Mouse (Mus musculus): ENCODE measurements around the gene Gm49450. TPM values are rescaled to one million over a fixed set of nuclear protein-coding genes. Genes with fewer than 3 reads are reported as not detected.
"Not testable (repeated sequence)": the region's sequence is repeated elsewhere in the genome, so short reads cannot be mapped to it uniquely, and the experiment has no call there.

Gm49450 gene
- polyA plus RNA-seq, 1 experiment from 2014 or later = not detected

- Histone ChIP-seq H3K27me3 (ENCODE audit: control insufficient read depth, insufficient read depth, low read length) (no peaks in the 10 kb centered on the region), H3K4me2 (replicated peaks; ENCODE audit: low read depth) (peak overlapping the region; percentile 55), H3K27ac (replicated peaks) (peak overlapping the region; percentile 92), H3K4me1 (replicated peaks; ENCODE audit: control insufficient read depth, insufficient read depth) (no peaks in the 10 kb centered on the region), H3K36me3 (ENCODE audit: control insufficient read depth, insufficient read depth, low read length) (no peaks in the 10 kb centered on the region; the same call in 1 of the 2 replicates), H3K4me3 (ENCODE audit: low read depth, low read length) (peak overlapping the region; percentile 77), H3K9ac (ENCODE audit: low read length) (peak overlapping the region; percentile 89), H3K9me3 (ENCODE audit: control insufficient read depth, low read length) (no peaks in the 10 kb centered on the region)
- DNase-seq (ENCODE audit: low spot score) (peak; percentile 71), ATAC-seq (ENCODE audit: low FRiP score, low TSS enrichment) (peak; percentile 72)
- peak; percentile 61 for TF ChIP-seq CTCF (IDR thresholded peaks at IDR 0.05; ENCODE audit: low read depth)
- TF ChIP-seq EP300 (optimal IDR thresholded peaks at IDR 0.05) = peak; percentile 24
- under 1% methylated on average over 41 of the region's 41 CpGs for WGBS
Observed at GRCm38 (mm10) chr15:98952751-98953400, 475 bp downstream of the Gm49450 start.

GRCm38 (mm10) chr15:98952063-98952455, 1.3 kb downstream of the Gm49450 start:
- no peaks in the 10 kb centered on the region for H3K4me1 ChIP-seq (replicated peaks; ENCODE audit: control insufficient read depth, insufficient read depth)
- TF ChIP-seq CTCF (IDR thresholded peaks at IDR 0.05; ENCODE audit: low read depth) (no peak), EP300 (optimal IDR thresholded peaks at IDR 0.05) (no peak)
- peak overlapping the region; percentile 77 for H3K4me3 ChIP-seq (ENCODE audit: low read depth, low read length)
- no peaks in the 10 kb centered on the region for H3K9me3 ChIP-seq (ENCODE audit: control insufficient read depth, low read length)
- no peak for DNase-seq (ENCODE audit: low spot score)
- peak overlapping the region; percentile 26; the same call in 1 of the 2 replicates for H3K27ac ChIP-seq (replicated peaks)
- no peaks in the 10 kb centered on the region; the same call in 1 of the 2 replicates for H3K36me3 ChIP-seq (ENCODE audit: control insufficient read depth, insufficient read depth, low read length)
- no peaks in the 10 kb centered on the region for H3K27me3 ChIP-seq (ENCODE audit: control insufficient read depth, insufficient read depth, low read length)
- H3K9ac ChIP-seq (ENCODE audit: low read length) = peak overlapping the region; percentile 51
- 23% methylated on average over 5 of the region's 5 CpGs for WGBS
- no peak for ATAC-seq (ENCODE audit: low FRiP score, low TSS enrichment)
- H3K4me2 ChIP-seq (replicated peaks; ENCODE audit: low read depth) = peak overlapping the region; percentile 55

GRCm38 (mm10) chr15:98951122-98952062, 2.0 kb downstream of the Gm49450 start:
- H3K9ac ChIP-seq (ENCODE audit: low read length); DNase-seq (ENCODE audit: low spot score); H3K27ac ChIP-seq (replicated peaks); H3K9me3 ChIP-seq (ENCODE audit: control insufficient read depth, low read length); H3K36me3 ChIP-seq (ENCODE audit: control insufficient read depth, insufficient read depth, low read length); H3K4me1 ChIP-seq (replicated peaks; ENCODE audit: control insufficient read depth, insufficient read depth); H3K27me3 ChIP-seq (ENCODE audit: control insufficient read depth, insufficient read depth, low read length); ATAC-seq (ENCODE audit: low FRiP score, low TSS enrichment): not testable (repeated sequence)
- whole genome bisulfite sequencing = 79% methylated on average over 11 of the region's 15 CpGs
- Histone ChIP-seq H3K4me3 (ENCODE audit: low read depth, low read length) (peak overlapping the region; percentile 77; the same call in 1 of the 2 replicates), H3K4me2 (replicated peaks; ENCODE audit: low read depth) (peak overlapping the region; percentile 55)

- H3K4me1 ChIP-seq (replicated peaks; ENCODE audit: control insufficient read depth, insufficient read depth) = no peaks in the 10 kb centered on the region
- no peak overlapping the region for H3K9ac ChIP-seq (ENCODE audit: low read length)
- ATAC-seq (ENCODE audit: low FRiP score, low TSS enrichment) (no peak), DNase-seq (ENCODE audit: low spot score) (no peak)
- no peaks in the 10 kb centered on the region for H3K9me3 ChIP-seq (ENCODE audit: control insufficient read depth, low read length)
- 64% methylated on average over 3 of the region's 3 CpGs for WGBS
- H3K27ac ChIP-seq (replicated peaks) = no peak overlapping the region
- H3K4me3 ChIP-seq (ENCODE audit: low read depth, low read length) = no peak overlapping the region
- no peaks in the 10 kb centered on the region; the same call in 1 of the 2 replicates for H3K36me3 ChIP-seq (ENCODE audit: control insufficient read depth, insufficient read depth, low read length)
- H3K4me2 ChIP-seq (replicated peaks; ENCODE audit: low read depth) = no peak overlapping the region
- TF ChIP-seq CTCF (IDR thresholded peaks at IDR 0.05; ENCODE audit: low read depth) = no peak
- no peak for TF ChIP-seq EP300 (optimal IDR thresholded peaks at IDR 0.05)
- no peaks in the 10 kb centered on the region for H3K27me3 ChIP-seq (ENCODE audit: control insufficient read depth, insufficient read depth, low read length)
Observed at GRCm38 (mm10) chr15:98949607-98949892, 3.8 kb downstream of the Gm49450 start.

- Histone ChIP-seq H3K9ac (ENCODE audit: low read length) (no peak overlapping the region), H3K9me3 (ENCODE audit: control insufficient read depth, low read length) (no peaks in the 10 kb centered on the region), H3K4me3 (ENCODE audit: low read depth, low read length) (no peak overlapping the region), H3K36me3 (ENCODE audit: control insufficient read depth, insufficient read depth, low read length) (no peaks in the 10 kb centered on the region; the same call in 1 of the 2 replicates), H3K4me2 (replicated peaks; ENCODE audit: low read depth) (no peak overlapping the region), H3K27ac (replicated peaks) (no peak overlapping the region), H3K4me1 (replicated peaks; ENCODE audit: control insufficient read depth, insufficient read depth) (no peaks in the 10 kb centered on the region), H3K27me3 (ENCODE audit: control insufficient read depth, insufficient read depth, low read length) (no peaks in the 10 kb centered on the region)
- no peak for ATAC-seq (ENCODE audit: low FRiP score, low TSS enrichment)
- TF ChIP-seq CTCF (IDR thresholded peaks at IDR 0.05; ENCODE audit: low read depth) (no peak), EP300 (optimal IDR thresholded peaks at IDR 0.05) (no peak)
- no peak for DNase-seq (ENCODE audit: low spot score)
- WGBS = 68% methylated on average over 6 of the region's 6 CpGs
Observed at GRCm38 (mm10) chr15:98948857-98949606, 4.3 kb downstream of the Gm49450 start.
